Mouse (Mus musculus) ES-Bruce4 (cell line): ENCODE data around the gene Mbd5.

Experiments used
- CTCF ChIP-seq: IDR thresholded peaks from one replicate; pipeline ENCODE4 v1.8.1; 2011; ENCODE audit warnings: low read depth, low read length
- EP300 ChIP-seq: IDR thresholded peaks from 2 replicates; pipeline ENCODE4 v1.6.1; 2011; ENCODE audit warnings: low read depth, low read length; ENCODE audit not compliant: insufficient read depth
- POLR2A ChIP-seq: IDR thresholded peaks from one replicate; pipeline ENCODE4 v1.8.1; 2011; ENCODE audit warnings: low read length; ENCODE audit not compliant: insufficient read depth

DNA sequence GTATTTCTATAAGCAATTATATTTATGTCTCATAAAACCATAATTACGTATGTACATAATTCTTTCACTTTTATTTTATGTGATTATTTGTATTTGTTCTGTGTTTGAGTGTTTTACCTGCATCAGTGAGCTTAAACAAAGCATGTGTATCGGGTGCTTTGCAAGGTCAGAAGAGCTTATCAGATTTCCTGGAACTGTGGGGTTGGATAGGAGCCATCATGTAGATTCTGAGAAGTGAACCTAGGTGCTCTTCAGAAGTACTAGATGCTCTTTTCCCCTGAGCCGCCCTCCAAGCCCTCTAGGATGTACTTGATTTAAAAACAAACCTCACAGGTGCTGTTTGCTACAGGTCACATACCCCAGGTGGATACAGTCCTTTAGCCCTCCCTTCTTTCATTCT lies 227.7 kb downstream of the Mbd5 start:
- TF ChIP-seq CTCF, result no peak
- no peak for TF ChIP-seq POLR2A
- no peak for TF ChIP-seq EP300
